Mouse (Mus musculus) heart, adult 2 months (tissue): ENCODE results near the gene Grm1.

ENCODE experiments used
- CTCF ChIP-seq: fragments of 200-600 bp; IDR thresholded peaks from 2 replicates; pipeline ENCODE4 v1.8.1; 2022; ENCODE audit warnings: antibody characterized with exemption, mild to moderate bottlenecking, moderate library complexity
- POLR2A ChIP-seq: fragments of 200-500 bp; IDR thresholded peaks from 2 replicates; pipeline ENCODE4 v1.6.1; 2011; ENCODE audit warnings: mild to moderate bottlenecking, low read depth, low read length, control low read depth; ENCODE audit not compliant: insufficient read depth

DNA sequence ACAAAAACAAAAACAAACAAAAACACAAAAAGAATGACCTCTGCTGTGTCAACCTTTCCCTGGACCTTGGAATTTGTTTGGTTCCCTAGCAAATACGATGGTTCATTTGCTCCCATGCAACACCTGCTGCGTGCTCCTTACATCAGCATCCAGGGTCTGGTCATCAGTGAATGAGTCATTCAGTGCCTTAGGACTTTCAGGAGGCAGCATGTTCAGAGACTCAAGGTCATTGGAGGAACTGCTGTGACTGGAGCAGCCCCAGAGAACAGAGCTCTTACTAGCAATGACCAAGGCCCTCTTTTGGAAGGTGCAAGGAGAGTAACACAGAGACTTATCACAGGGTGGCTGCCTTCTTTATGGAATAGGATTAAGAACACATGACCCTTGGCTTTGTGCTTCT, 138.2 kb downstream of the Grm1 start:
- TF ChIP-seq CTCF: no peak
- TF ChIP-seq POLR2A: no peak
